Mouse (Mus musculus): Measurements from ENCODE around the gene Tgfbr3. TPM values are rescaled to one million over a fixed set of nuclear protein-coding genes. Genes with fewer than 3 reads are reported as not detected.

Gene Tgfbr3
- polyA plus RNA-seq, 1 experiment = 27.7 TPM

- peaks cover 2% of the 10 kb centered on the region for H3K36me3 ChIP-seq (ENCODE audit: control insufficient read depth, insufficient read depth, low read length)
- TF ChIP-seq CTCF (conservative IDR thresholded peaks at IDR 0.05; ENCODE audit: insufficient read depth, insufficient read length, low read depth, low read length) (no peak), POLR2A (IDR thresholded peaks at IDR 0.05; ENCODE audit: low read depth, low read length) (no peak)
- no peak overlapping the region for H3K4me3 ChIP-seq (ENCODE audit: insufficient read depth, low read depth, low read length)
- DNase-seq = no peak
- H3K4me1 ChIP-seq (ENCODE audit: control insufficient read depth, insufficient read depth, low read length) = no peaks in the 10 kb centered on the region
- WGBS = 85% methylated on average over 5 of the region's 5 CpGs
- no peaks in the 10 kb centered on the region for H3K27me3 ChIP-seq (replicated peaks; ENCODE audit: control insufficient read depth, insufficient read depth, low read length)
- no peak overlapping the region for H3K27ac ChIP-seq (ENCODE audit: insufficient read depth, low read depth, low read length)
Observed at GRCm38 (mm10) chr5:107129304-107129703, 160.1 kb downstream of the Tgfbr3 start.

DNA sequence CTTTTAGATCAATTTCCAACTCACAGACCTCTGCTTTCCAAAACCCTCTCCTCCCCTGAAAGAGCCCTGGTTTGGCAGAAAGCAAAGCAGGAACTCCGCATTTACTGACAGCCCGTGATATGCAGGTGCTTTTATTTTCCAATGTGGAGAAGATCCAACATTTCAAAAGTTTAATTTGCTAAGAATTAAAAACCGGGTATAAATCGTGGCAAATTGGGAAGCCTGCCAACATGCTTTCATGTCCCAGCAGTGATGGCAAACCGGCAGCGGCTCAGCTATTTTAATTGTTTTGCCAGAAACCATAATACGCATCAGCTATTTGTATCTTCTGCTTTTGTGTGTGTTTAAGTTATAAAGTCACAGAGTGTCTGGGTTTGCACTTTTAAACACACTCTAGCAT lies 162.9 kb downstream of the Tgfbr3 start:
- TF ChIP-seq POLR2A (IDR thresholded peaks at IDR 0.05; ENCODE audit: low read depth, low read length) (no peak), CTCF (conservative IDR thresholded peaks at IDR 0.05; ENCODE audit: insufficient read depth, insufficient read length, low read depth, low read length) (no peak)
- peak; percentile 48 for DNase-seq
- 40% methylated on average over 7 of the region's 7 CpGs for WGBS

DNA sequence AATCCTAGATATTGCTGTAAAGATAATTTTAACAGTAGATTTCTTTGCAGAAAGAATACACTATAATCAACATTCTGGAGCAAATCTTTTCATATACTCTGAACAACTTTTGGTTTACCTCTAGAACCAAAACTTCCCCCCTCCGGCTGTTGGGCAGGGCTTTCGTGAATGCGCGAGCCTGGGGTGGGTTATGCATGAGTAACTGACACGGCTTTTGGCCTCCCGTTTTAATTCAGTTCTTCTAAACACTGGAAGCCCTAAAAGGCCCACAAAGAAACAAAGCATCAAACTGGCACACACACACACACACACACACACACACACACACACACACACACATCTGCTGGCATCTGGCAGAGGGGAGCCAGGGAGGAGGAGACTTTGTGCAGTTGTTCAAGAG lies 164.3 kb downstream of the Tgfbr3 start:
- Histone ChIP-seq H3K36me3 (ENCODE audit: control insufficient read depth, insufficient read depth, low read length) (no peaks in the 10 kb centered on the region), H3K4me1 (ENCODE audit: control insufficient read depth, insufficient read depth, low read length) (peaks cover 4% of the 10 kb centered on the region), H3K27ac (ENCODE audit: insufficient read depth, low read depth, low read length) (no peak overlapping the region), H3K27me3 (replicated peaks; ENCODE audit: control insufficient read depth, insufficient read depth, low read length) (no peaks in the 10 kb centered on the region), H3K4me3 (ENCODE audit: insufficient read depth, low read depth, low read length) (no peak overlapping the region)
- 49% methylated on average over 6 of the region's 6 CpGs for WGBS
- DNase-seq = no peak
- TF ChIP-seq CTCF (conservative IDR thresholded peaks at IDR 0.05; ENCODE audit: insufficient read depth, insufficient read length, low read depth, low read length) (no peak), POLR2A (IDR thresholded peaks at IDR 0.05; ENCODE audit: low read depth, low read length) (no peak)

More for the DNA sequence above, 162.9 kb downstream of the Tgfbr3 start:
- H3K36me3 ChIP-seq (ENCODE audit: control insufficient read depth, insufficient read depth, low read length) = peaks cover under 1% of the 10 kb centered on the region
- H3K4me3 ChIP-seq (ENCODE audit: insufficient read depth, low read depth, low read length) = no peak overlapping the region
- no peaks in the 10 kb centered on the region for H3K27me3 ChIP-seq (replicated peaks; ENCODE audit: control insufficient read depth, insufficient read depth, low read length)
- no peak overlapping the region for H3K27ac ChIP-seq (ENCODE audit: insufficient read depth, low read depth, low read length)
- no peaks in the 10 kb centered on the region for H3K4me1 ChIP-seq (ENCODE audit: control insufficient read depth, insufficient read depth, low read length)

GRCm38 (mm10) chr5:107124531-107124930 lies 164.9 kb downstream of the Tgfbr3 start:
- DNase-seq = peak; percentile 55
- TF ChIP-seq POLR2A (IDR thresholded peaks at IDR 0.05; ENCODE audit: low read depth, low read length) (no peak), CTCF (conservative IDR thresholded peaks at IDR 0.05; ENCODE audit: insufficient read depth, insufficient read length, low read depth, low read length) (no peak)
- no peak overlapping the region for H3K27ac ChIP-seq (ENCODE audit: insufficient read depth, low read depth, low read length)
- 86% methylated on average over 7 of the region's 7 CpGs for WGBS
- no peak overlapping the region for H3K4me3 ChIP-seq (ENCODE audit: insufficient read depth, low read depth, low read length)
- H3K27me3 ChIP-seq (replicated peaks; ENCODE audit: control insufficient read depth, insufficient read depth, low read length) = no peaks in the 10 kb centered on the region
- H3K4me1 ChIP-seq (ENCODE audit: control insufficient read depth, insufficient read depth, low read length) = peaks cover 4% of the 10 kb centered on the region
- no peaks in the 10 kb centered on the region for H3K36me3 ChIP-seq (ENCODE audit: control insufficient read depth, insufficient read depth, low read length)

DNA sequence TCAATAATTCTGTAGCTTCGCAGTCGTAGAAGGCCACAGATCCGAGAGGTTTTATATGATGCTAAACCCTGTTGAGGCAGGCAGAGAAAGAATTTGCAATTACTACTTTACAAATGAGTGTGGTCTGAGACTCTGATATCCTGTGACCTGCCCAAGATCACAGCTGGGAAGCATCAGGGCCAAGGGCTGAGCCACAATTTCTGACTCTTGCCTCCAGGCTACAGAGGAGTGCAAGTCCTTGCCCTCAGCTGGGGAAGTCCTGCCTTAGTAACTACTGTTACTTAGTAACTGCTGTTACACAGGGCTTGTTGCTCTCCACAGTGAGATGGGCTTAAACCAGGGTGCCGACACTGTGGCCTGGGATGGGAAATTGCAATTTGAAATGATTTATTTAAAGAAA lies 166.8 kb downstream of the Tgfbr3 start:
- Histone ChIP-seq H3K36me3 (ENCODE audit: control insufficient read depth, insufficient read depth, low read length) (no peaks in the 10 kb centered on the region), H3K27ac (ENCODE audit: insufficient read depth, low read depth, low read length) (no peak overlapping the region), H3K4me1 (ENCODE audit: control insufficient read depth, insufficient read depth, low read length) (peaks cover 4% of the 10 kb centered on the region), H3K4me3 (ENCODE audit: insufficient read depth, low read depth, low read length) (no peak overlapping the region), H3K27me3 (replicated peaks; ENCODE audit: control insufficient read depth, insufficient read depth, low read length) (no peaks in the 10 kb centered on the region)
- no peak for TF ChIP-seq POLR2A (IDR thresholded peaks at IDR 0.05; ENCODE audit: low read depth, low read length)
- TF ChIP-seq CTCF (conservative IDR thresholded peaks at IDR 0.05; ENCODE audit: insufficient read depth, insufficient read length, low read depth, low read length) = no peak
- DNase-seq = peak; percentile 59
- 84% methylated on average over 4 of the region's 4 CpGs for WGBS

GRCm38 (mm10) chr5:107121086-107121485 lies 168.3 kb downstream of the Tgfbr3 start:
- Histone ChIP-seq H3K4me3 (ENCODE audit: insufficient read depth, low read depth, low read length) (no peak overlapping the region), H3K36me3 (ENCODE audit: control insufficient read depth, insufficient read depth, low read length) (no peaks in the 10 kb centered on the region), H3K27ac (ENCODE audit: insufficient read depth, low read depth, low read length) (no peak overlapping the region; the same call in 1 of the 2 replicates), H3K4me1 (ENCODE audit: control insufficient read depth, insufficient read depth, low read length) (peaks cover 4% of the 10 kb centered on the region), H3K27me3 (replicated peaks; ENCODE audit: control insufficient read depth, insufficient read depth, low read length) (no peaks in the 10 kb centered on the region)
- no peak for TF ChIP-seq CTCF (conservative IDR thresholded peaks at IDR 0.05; ENCODE audit: insufficient read depth, insufficient read length, low read depth, low read length)
- TF ChIP-seq POLR2A (IDR thresholded peaks at IDR 0.05; ENCODE audit: low read depth, low read length) = no peak
- DNase-seq = peak; percentile 49
- 34% methylated on average over 10 of the region's 10 CpGs for WGBS

DNA sequence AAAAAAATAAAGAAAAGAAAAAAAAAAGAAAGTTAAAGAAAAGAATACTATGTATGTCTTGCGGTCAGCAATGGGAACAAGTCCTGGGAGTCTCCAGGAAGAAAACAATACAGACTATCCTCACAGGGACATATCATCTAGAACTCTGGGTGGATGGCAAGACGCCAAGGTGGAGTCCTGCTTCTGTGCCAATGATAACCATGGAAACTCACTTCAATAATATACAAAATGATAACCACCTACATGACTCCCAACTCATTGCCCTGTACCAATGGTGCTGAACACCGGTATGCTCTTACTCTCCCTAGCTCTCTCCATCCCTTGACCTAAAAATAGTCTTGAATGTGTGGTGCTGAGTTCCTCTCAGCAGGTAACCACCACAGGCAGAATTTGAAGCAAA lies 168.8 kb downstream of the Tgfbr3 start:
- Histone ChIP-seq H3K27ac (ENCODE audit: insufficient read depth, low read depth, low read length) (no peak overlapping the region), H3K36me3 (ENCODE audit: control insufficient read depth, insufficient read depth, low read length) (no peaks in the 10 kb centered on the region), H3K4me1 (ENCODE audit: control insufficient read depth, insufficient read depth, low read length) (peaks cover 4% of the 10 kb centered on the region), H3K4me3 (ENCODE audit: insufficient read depth, low read depth, low read length) (no peak overlapping the region), H3K27me3 (replicated peaks; ENCODE audit: control insufficient read depth, insufficient read depth, low read length) (no peaks in the 10 kb centered on the region)
- WGBS = 79% methylated on average over 3 of the region's 3 CpGs
- DNase-seq = peak; percentile 36
- no peak for TF ChIP-seq POLR2A (IDR thresholded peaks at IDR 0.05; ENCODE audit: low read depth, low read length)
- no peak for TF ChIP-seq CTCF (conservative IDR thresholded peaks at IDR 0.05; ENCODE audit: insufficient read depth, insufficient read length, low read depth, low read length)

Measured in kidney, adult 2 months (tissue).